Mouse (Mus musculus) hindbrain, embryonic 10.5 days (tissue): ENCODE data around the gene Crct1. TPM values are rescaled to one million over a fixed set of nuclear protein-coding genes. Genes with fewer than 3 reads are reported as not detected.

Experiments
- DNase-seq: peaks from one replicate; pipeline ENCODE4 v3.0.0-alpha.2; 2017; ENCODE audit warnings: low spot score
- H3K27ac ChIP-seq: fragments of 300-500 bp; sonication (generic); 2 replicates; pipeline ENCODE4 v1.5.1; 2016; ENCODE audit warnings: mild to moderate bottlenecking, moderate library complexity
- H3K27me3 ChIP-seq: fragments of 300-500 bp; sonication (generic); 2 replicates; pipeline ENCODE4 v1.6.1; 2016; ENCODE audit warnings: mild to moderate bottlenecking; ENCODE audit not compliant: poor library complexity, insufficient read depth, severe bottlenecking
- H3K36me3 ChIP-seq: fragments of 300-500 bp; sonication (generic); 2 replicates; pipeline ENCODE4 v1.6.1; 2016; ENCODE audit warnings: mild to moderate bottlenecking, moderate library complexity
- H3K4me1 ChIP-seq: fragments of 300-500 bp; sonication (generic); replicated peaks from 2 replicates; pipeline ENCODE4 v1.6.1; 2016; ENCODE audit warnings: mild to moderate bottlenecking
- H3K4me3 ChIP-seq: fragments of 300-500 bp; sonication (generic); 2 replicates; pipeline ENCODE4 v1.5.1; 2016; ENCODE audit warnings: mild to moderate bottlenecking, moderate library complexity
- H3K9me3 ChIP-seq: fragments of 300-500 bp; sonication (generic); 2 replicates; pipeline ENCODE4 v1.6.1; 2016; ENCODE audit warnings: mild to moderate bottlenecking, moderate library complexity
- WGBS: fragments of 180-500 bp; shearing (Covaris S2); methylation state at CpG from one replicate; pipeline ENCODE4 v1.1.7; 2016; 5-methylcytosine and 5-hydroxymethylcytosine counted together
- polyA plus RNA-seq: library from polyadenylated mRNA; unstranded; fragments of >200 nt; fragmentation: Nextera tagmentation; extraction: Ambion mirVana; gene quantifications from 2 replicates; pipeline ENCODE4 v1.2.1, GENCODE M21; 2016

Gene Crct1
- 0.24 and 0.60 TPM in 2 replicates for polyA plus RNA-seq

DNA sequence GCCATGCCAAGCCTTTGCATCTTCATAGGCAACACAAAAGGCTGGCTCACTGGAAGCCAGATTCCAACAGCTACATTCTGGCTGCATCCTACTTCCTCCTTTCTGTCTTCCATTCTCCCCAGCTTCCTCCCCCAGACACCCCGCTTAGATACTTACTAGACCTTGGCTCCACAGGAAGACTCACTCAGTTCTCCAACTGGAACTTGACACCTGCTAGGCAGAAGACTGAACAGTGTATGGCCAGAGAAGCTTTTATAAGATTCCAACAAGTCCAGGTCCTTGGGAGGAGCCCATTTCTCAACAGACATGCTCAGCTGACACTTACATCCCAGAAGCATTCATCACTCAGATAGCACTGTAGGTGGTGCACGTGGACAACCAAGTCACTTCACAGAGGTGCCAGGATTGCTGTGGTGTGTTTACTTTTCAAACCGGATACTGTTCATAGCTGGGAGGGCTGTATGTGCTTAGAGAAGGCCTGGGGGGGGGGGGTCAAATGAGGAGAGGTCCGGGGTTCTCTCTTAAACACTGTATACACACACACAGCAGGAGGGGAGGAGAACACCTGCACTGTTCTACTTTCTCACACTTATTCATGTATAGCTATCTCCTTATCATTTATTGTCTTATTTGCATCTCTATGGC is at the start of gene Crct1:
TSS of gene Crct1 (minus strand) at position 228 of the 645 bp plus-strand sequence.
- H3K4me3 ChIP-seq = peak within 1 kb of the TSS; percentile 53
- peak; percentile 5 for DNase-seq
- peaks cover 18% of the 10 kb centered on the region for H3K4me1 ChIP-seq
- H3K27me3 ChIP-seq = peaks cover 7% of the 10 kb centered on the region; the same call in 1 of the 2 replicates
- WGBS = 37% methylated on average over 4 of the region's 4 CpGs
- no peaks in the 10 kb centered on the region for H3K9me3 ChIP-seq
- peak within 1 kb of the TSS; percentile 82 for H3K27ac ChIP-seq
- no peaks in the 10 kb centered on the region for H3K36me3 ChIP-seq

DNA sequence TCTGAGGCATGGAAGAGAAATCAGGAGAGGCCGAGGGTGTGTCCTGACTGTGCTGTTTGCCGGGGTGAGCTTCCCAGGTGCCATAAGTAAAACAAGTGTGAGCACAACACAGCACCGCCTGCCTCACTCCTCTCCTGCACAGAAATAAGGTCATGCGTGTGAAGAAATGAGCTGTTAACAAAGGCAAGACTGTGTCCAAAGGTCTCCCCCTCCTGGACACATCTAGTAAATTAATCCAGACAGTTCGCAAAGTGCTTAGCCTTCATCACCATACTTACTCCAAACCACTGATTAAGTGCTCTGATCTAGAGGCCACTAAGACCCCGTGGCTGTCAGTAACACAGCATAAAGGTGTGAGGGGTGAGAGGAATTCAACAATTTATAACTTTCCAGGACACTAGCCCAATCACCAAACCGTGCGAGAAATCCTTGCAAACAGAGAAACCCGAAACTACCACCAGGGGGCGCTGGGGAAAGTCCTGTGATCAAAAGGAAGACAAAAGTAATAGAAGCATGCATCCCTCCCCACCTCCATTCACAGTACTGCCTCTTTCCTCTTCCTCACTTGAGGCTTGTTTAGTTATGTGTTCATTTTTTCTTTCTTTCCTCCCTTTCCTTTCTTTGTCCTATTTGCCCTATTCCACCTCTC is 37.5 kb upstream of the Crct1 start:
- Histone ChIP-seq H3K27me3 (no peaks in the 10 kb centered on the region), H3K4me1 (no peaks in the 10 kb centered on the region), H3K27ac (no peak overlapping the region), H3K4me3 (no peak overlapping the region), H3K9me3 (no peaks in the 10 kb centered on the region), H3K36me3 (no peaks in the 10 kb centered on the region)
- DNase-seq = peak; percentile 14
- whole genome bisulfite sequencing = 54% methylated on average over 10 of the region's 10 CpGs

DNA sequence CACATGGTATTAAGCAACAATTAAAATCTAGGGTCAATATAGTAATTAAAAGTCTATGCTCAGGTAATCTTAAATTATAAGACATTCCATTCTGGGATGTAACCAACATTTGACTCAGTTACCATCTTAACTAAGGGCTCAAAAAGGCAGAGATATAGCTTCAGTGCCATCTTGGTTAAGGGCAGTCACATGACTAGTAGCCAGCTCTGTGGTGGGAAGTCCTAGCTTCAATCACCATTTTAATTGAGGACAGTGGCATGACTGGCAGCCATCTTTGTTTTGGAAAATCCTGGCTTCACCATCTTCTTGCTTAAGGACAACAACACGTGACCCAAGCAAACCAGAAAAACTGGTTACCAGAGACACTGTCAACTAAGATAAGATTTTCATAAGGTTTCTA is 34.7 kb upstream of the Crct1 start:
- Histone ChIP-seq H3K9me3 (no peaks in the 10 kb centered on the region), H3K27ac (no peak overlapping the region), H3K36me3 (no peaks in the 10 kb centered on the region), H3K4me3 (no peak overlapping the region), H3K27me3 (no peaks in the 10 kb centered on the region), H3K4me1 (no peaks in the 10 kb centered on the region)
- WGBS = 86% methylated on average over 1 of the region's 1 CpGs
- no peak for DNase-seq

DNA sequence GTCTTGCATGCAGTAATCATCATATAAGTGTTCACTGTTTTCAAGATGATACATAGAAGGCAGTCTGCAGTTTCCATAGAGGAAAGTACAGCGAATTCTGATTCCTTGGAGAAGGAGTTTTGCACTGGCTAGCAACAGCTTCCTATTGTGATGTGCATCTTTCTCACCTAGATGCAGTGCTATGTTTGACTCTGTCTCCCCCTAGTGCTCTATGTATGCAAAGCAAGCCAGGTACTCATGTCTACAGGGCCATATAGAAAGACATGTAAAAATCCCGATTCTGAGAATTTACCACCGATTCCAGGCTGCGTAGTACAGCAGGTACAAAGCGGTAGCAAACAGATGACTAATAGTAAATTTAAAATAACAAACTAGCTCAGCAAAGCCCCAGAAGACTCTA is 16.0 kb upstream of the Crct1 start:
- Histone ChIP-seq H3K9me3 (no peaks in the 10 kb centered on the region), H3K4me1 (no peaks in the 10 kb centered on the region), H3K27me3 (no peaks in the 10 kb centered on the region), H3K4me3 (no peak overlapping the region), H3K36me3 (no peaks in the 10 kb centered on the region), H3K27ac (no peak overlapping the region)
- WGBS = 67% methylated on average over 5 of the region's 5 CpGs
- DNase-seq = peak; percentile 17

DNA sequence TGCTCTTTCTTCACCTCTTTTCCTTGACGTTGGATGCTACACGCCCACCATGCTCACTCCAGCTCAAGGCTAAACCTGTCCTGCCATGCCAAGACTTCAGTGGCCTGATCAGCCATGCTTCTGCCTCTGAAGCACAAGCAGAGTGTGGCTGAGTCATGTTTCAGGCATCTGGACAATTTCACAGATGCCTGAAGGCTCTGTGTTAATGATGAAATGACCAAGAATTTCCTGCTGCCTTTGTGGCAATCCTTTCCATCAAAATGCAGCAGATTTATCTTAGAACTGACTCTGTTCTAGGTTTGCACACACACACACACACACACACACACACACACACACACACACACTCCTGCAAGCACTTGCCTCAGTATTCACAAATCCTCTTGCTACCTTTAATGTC is 10.0 kb upstream of the Crct1 start:
- Histone ChIP-seq H3K9me3 (no peaks in the 10 kb centered on the region), H3K36me3 (no peaks in the 10 kb centered on the region), H3K4me3 (no peak overlapping the region), H3K27me3 (no peaks in the 10 kb centered on the region), H3K4me1 (no peaks in the 10 kb centered on the region), H3K27ac (no peak overlapping the region)
- no peak for DNase-seq
- WGBS = 89% methylated on average over 2 of the region's 2 CpGs

DNA sequence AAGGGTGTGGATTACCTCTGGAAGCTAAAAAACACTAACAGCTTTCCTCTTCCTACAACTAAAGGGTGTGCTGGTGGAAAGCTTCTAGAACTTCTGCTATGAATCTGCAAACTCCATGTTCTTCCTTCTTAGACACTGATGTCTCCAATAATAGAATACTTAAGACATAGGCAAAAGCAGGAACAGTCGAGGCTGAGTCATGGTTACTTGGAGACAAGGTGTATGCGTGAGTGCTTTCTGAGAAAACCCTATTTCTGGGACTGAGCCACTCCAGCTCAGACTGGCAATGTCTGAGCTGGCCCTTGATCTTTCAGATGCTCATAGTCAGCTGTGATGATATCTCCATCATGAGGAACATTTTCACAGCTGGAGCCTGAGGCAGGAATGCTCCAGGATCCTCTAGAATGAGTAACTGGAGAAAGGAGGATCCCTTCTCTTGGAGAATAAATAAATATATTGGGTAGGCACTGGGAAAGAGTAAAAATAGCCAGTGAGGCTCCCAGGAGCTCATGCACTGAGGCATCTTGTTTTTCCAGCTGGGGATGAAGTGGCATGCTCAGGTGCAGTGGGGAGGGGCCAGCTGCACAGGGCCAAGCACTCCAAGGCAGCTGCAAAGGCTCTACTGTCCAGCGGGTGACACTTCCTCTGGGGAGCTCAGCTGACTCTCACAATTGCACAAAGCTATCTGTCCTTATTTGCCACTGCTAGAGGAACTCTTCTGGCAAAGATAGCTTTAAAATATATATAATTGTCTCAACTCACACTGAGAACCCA is 8.1 kb upstream of the Crct1 start:
- Histone ChIP-seq H3K36me3 (no peaks in the 10 kb centered on the region), H3K9me3 (no peaks in the 10 kb centered on the region), H3K27ac (no peak overlapping the region), H3K4me1 (no peaks in the 10 kb centered on the region), H3K4me3 (no peak overlapping the region), H3K27me3 (no peaks in the 10 kb centered on the region)
- 78% methylated on average over 3 of the region's 3 CpGs for WGBS
- DNase-seq = no peak

DNA sequence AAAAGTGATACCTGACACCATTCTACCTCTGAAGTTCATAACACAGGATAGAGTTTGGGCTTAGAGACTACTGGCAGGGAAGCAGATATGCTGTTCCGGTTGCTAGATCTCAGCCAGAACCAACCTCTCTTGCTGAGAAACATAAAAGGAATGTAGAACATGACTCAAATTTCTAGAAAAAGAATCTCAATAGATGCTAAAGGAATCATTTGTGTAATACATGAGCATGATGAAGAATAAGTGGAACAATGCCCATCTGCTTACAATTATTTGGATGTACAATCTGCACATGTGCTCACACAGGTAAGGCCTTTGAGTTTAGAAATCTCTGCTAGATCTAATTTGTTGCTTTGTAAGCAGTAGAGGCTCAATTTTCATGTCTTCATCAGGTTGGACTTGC is 5.7 kb upstream of the Crct1 start:
- 89% methylated on average over 1 of the region's 1 CpGs for WGBS
- no peaks in the 10 kb centered on the region for H3K36me3 ChIP-seq
- no peaks in the 10 kb centered on the region for H3K9me3 ChIP-seq
- 0 out of 2 replicates have a peak, but pooled peaks cover 4% of the 10 kb centered on the region for H3K27me3 ChIP-seq
- H3K4me1 ChIP-seq = no peaks in the 10 kb centered on the region
- H3K4me3 ChIP-seq = no peak overlapping the region
- no peak overlapping the region for H3K27ac ChIP-seq
- DNase-seq = no peak

DNA sequence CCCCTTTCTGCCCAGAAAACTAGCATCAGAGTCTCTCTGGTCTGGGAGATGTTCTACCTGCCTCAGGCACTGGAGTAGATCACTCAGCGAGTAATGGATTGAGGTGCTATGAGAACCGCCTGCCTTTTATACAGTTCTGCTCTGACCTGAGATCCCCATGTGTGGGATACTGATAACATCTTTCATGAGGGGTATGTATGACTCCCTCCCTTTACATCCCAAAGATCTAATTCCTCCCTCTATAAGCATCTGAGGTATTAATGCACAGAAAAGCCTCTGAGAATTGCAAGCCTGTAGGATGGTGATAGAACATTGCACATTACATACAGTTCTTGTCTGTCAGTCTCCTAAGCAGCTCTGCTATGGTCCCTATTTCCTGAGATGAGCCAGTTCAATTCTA is 3.5 kb upstream of the Crct1 start, which contains the start of gene Lce1m:
TSS of gene Lce1m (minus strand) at position 101 of the 400 bp plus-strand sequence.
- Histone ChIP-seq H3K27ac (no peak within 1 kb of the TSS), H3K27me3 (0 out of 2 replicates have a peak, but pooled peaks cover 4% of the 10 kb centered on the region), H3K4me1 (peaks cover 18% of the 10 kb centered on the region), H3K4me3 (no peak within 1 kb of the TSS), H3K9me3 (no peaks in the 10 kb centered on the region), H3K36me3 (no peaks in the 10 kb centered on the region)
- no peak for DNase-seq
- 88% methylated on average over 2 of the region's 2 CpGs for WGBS

DNA sequence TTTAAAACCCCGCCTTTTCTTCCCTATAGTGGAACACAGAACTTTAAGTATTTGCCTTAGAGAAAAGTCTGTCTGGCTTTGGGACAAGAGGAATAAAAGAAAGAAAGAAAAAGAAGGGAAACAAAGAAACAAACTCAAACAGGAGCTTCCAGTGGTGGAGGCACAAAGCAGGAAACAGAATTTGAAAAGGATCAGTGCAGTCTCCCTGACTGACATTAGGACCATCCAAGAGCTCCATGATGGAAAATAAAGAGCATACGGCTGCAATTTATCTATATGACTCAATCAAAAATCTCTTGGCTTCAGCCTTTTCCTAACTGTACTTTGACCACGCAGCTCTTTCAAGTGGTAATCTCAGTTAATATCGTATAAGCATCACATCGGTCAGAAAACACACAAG is 616 bp downstream of the Crct1 start:
- Histone ChIP-seq H3K27me3 (peaks cover 7% of the 10 kb centered on the region; the same call in 1 of the 2 replicates), H3K4me1 (peaks cover 18% of the 10 kb centered on the region), H3K9me3 (no peaks in the 10 kb centered on the region), H3K27ac (peak overlapping the region; percentile 82), H3K4me3 (peak overlapping the region; percentile 53), H3K36me3 (no peaks in the 10 kb centered on the region)
- no peak for DNase-seq
- WGBS = 20% methylated on average over 5 of the region's 5 CpGs

DNA sequence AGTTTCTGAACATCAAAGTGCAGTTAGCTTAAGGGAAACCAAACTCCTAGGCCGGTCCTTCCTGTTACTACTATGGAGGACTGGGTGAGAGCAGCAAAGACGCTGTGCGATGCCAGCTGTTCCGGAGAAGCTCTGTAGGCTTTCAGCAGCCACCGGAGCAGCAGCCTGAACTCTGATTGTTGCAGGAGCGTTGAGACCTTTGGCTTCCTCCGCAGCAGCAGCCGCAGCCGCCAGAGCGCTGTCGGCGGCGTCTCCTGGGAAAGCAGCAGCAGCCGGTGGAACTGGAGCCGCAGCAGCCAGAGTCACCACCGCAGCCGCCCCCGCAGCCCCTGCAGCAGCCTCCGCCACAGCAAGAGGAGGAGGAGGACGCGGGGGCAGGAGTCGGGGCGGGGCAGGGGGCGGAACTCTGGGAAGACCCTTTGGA is 1.1 kb downstream of the Crct1 start:
- peak overlapping the region; percentile 82 for H3K27ac ChIP-seq
- peaks cover 7% of the 10 kb centered on the region; the same call in 1 of the 2 replicates for H3K27me3 ChIP-seq
- WGBS = under 1% methylated on average over 24 of the region's 24 CpGs
- peak; percentile 84 for DNase-seq
- no peaks in the 10 kb centered on the region for H3K9me3 ChIP-seq
- H3K4me3 ChIP-seq = peak overlapping the region; percentile 53
- no peaks in the 10 kb centered on the region for H3K36me3 ChIP-seq
- peaks cover 18% of the 10 kb centered on the region for H3K4me1 ChIP-seq

DNA sequence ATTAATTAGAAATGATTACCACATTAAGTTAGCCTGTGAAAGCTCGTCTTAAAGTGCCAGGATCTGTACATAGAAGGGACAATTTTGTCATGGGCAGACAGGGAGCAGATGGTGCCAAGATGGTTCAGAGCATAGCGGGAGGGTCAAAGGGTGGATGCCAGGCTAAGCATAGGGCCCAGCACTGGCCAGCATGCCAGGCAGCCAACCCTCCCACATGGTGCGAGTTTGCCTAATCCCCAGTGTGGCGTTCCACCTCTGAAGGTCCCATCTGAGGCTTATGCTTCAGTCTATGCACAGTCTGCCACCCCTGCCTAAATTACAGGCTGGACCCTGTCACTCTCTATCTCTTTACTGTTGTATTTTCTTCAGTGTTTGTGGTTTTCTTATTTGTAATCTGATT is 12.6 kb downstream of the Crct1 start:
- no peak overlapping the region for H3K27ac ChIP-seq
- H3K9me3 ChIP-seq = no peaks in the 10 kb centered on the region
- no peak overlapping the region for H3K4me3 ChIP-seq
- H3K27me3 ChIP-seq = no peaks in the 10 kb centered on the region
- H3K4me1 ChIP-seq = no peaks in the 10 kb centered on the region
- DNase-seq = no peak
- no peaks in the 10 kb centered on the region for H3K36me3 ChIP-seq
- WGBS = 81% methylated on average over 4 of the region's 4 CpGs

DNA sequence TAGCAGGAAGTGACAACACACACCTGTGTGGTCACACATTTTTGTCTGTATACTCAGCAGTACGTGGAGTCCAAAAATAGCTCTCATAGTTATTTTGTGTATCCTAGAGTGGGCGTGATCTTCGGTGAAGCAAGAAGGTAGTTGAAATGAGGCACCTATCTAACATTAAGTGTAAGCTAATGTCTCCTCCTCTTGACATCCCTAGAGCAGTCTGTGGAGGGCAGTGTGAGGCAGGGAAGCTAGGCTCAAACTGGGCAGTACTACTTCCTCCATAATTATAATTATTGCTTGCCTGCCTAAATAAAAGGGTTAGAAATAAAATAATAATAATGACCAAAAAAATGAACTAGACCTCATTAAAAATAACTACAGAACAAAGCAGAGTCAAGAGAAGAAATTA is 14.9 kb downstream of the Crct1 start:
- DNase-seq = no peak
- H3K27me3 ChIP-seq = no peaks in the 10 kb centered on the region
- no peaks in the 10 kb centered on the region for H3K9me3 ChIP-seq
- H3K4me3 ChIP-seq = no peak overlapping the region
- H3K27ac ChIP-seq = no peak overlapping the region
- 84% methylated on average over 3 of the region's 3 CpGs for WGBS
- no peaks in the 10 kb centered on the region for H3K36me3 ChIP-seq
- H3K4me1 ChIP-seq = no peaks in the 10 kb centered on the region

DNA sequence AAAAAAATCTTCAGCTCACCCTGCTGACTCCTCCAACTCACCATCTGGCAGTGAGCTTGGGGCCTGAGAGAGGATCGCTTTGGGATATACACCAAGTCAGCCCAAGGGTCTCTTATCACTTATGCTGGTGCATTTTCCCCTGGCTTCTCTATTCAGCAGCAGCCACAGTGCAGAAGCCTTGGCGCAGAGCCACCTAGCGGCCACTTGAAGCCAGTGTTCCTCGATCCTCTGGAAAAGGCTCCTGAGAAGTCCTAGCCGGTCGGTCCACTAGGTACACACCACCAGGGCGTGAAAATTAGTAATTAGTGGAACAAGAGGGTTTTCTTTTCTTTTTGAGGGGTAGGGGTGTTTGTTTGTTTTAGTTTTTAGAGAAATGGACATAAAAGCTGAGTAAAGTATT is 16.8 kb downstream of the Crct1 start:
- Histone ChIP-seq H3K27ac (no peak overlapping the region), H3K9me3 (no peaks in the 10 kb centered on the region), H3K36me3 (no peaks in the 10 kb centered on the region), H3K27me3 (no peaks in the 10 kb centered on the region), H3K4me1 (no peaks in the 10 kb centered on the region), H3K4me3 (no peak overlapping the region)
- WGBS = 6% methylated on average over 7 of the region's 7 CpGs
- peak; percentile 71 for DNase-seq
